In the genomic region with DNA sequence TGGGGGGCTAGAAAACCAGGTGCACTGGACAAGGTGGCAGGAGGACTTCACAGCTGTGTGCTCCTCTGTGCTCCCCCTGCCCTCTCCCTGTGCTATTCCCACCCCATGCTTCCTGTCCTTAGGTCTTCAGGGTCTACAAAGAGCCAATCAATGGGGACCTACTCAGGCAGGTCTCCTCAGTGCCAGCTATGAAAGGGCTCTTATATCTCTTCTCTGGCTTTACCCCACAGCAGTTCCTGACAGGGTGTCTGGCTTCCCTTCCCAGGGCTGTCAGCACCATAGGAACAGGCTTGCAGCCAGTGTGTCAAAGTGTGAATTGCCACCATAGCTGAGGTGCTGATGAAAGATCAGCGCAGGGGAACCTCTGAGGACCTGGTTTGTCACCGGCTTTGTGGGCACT, we compare ENCODE assay signal across 15 mouse cellular contexts.
"Had no signal": no experiment of that assay in that cellular context is flagged by ENCODE, and none has a peak within 500 bp of the region (broad histone marks: within the 10 kb centered on the region; RNA-seq: fewer than 3 reads in every experiment).

No protein-coding gene starts in this region.

- H3K27me3 ChIP-seq: limb, embryonic 13.5 days; liver, embryonic 15.5 days; megakaryocyte, embryonic 14.5 days; stomach, embryonic 15.5 days had no signal

- H3K4me3 ChIP-seq: limb, embryonic 13.5 days; liver, embryonic 15.5 days; megakaryocyte, embryonic 14.5 days; midbrain, embryonic 12.5 days; stomach, embryonic 15.5 days had no signal

- H3K4me1 ChIP-seq: midbrain, embryonic 12.5 days; stomach, embryonic 15.5 days had no signal

- H3K9ac ChIP-seq: limb, embryonic 13.5 days; liver, embryonic 15.5 days; midbrain, embryonic 12.5 days; stomach, embryonic 15.5 days had no signal

- H3K36me3 ChIP-seq: limb, embryonic 13.5 days; midbrain, embryonic 12.5 days; stomach, embryonic 15.5 days had no signal

- H3K9me3 ChIP-seq: limb, embryonic 13.5 days; liver, embryonic 15.5 days; stomach, embryonic 15.5 days had no signal

- DNase-seq: kidney, postnatal 36 days; layer of hippocampus, adult 9-11 months; layer of hippocampus, postnatal 36 days; lung, adult 2 months; lung, postnatal 10 days; right cerebral cortex, postnatal 14 days; thymus, adult 2 months; thymus, postnatal 25 days had no signal

- H3K27ac ChIP-seq: kidney, postnatal 0 days; limb, embryonic 13.5 days; liver, embryonic 15.5 days; macrophage; midbrain, embryonic 12.5 days; stomach, embryonic 15.5 days had no signal

- H3K4me2 ChIP-seq: limb, embryonic 13.5 days; liver, embryonic 15.5 days; midbrain, embryonic 12.5 days; stomach, embryonic 15.5 days had no signal
